Mouse (Mus musculus): ENCODE data around the gene Bcl11a. TPM values are rescaled to one million over a fixed set of nuclear protein-coding genes. Genes with fewer than 3 reads are reported as not detected.

Gene Bcl11a
- total RNA-seq, 2 experiments from 2014 or later = 0.67 to 0.83 TPM

- DNase-seq (ENCODE audit: low spot score in 2 of 2) = no peak
These were observed 51.7 kb downstream of the Bcl11a start for GRCm38 (mm10) chr11:24129358-24130185.

DNA sequence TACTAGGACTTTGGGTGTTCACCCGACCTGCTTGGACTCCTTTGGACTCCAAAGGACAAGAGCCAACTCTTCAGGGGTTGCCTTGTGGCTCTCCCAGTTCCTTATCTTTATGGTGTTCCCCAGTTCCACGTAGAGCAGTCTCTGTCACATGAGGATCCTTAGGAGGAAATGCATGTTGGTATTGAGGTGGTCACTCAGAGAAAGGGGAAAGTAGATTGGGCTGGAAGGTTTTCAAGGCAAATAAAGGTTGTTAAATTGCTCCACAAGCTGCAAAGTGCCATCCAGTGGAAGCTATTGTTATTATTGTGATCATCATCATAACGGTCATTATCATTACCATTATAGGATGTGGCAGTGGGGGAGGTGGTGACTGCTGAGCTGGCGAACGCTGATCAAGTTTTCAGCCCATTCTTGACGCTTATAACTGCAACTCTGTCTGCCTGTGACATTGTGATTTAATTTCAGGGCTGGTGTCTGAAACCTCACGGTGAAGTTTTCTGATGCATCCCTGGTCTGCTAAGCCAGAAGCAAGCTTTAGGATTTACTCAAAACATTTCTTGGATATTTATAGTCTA is 52.4 kb downstream of the Bcl11a start:
- DNase-seq (ENCODE audit: low spot score in 2 of 2) = no peak

GRCm38 (mm10) chr11:24131818-24132217 is 54.0 kb downstream of the Bcl11a start:
- DNase-seq (ENCODE audit: low spot score in 2 of 2) = no peak

DNA sequence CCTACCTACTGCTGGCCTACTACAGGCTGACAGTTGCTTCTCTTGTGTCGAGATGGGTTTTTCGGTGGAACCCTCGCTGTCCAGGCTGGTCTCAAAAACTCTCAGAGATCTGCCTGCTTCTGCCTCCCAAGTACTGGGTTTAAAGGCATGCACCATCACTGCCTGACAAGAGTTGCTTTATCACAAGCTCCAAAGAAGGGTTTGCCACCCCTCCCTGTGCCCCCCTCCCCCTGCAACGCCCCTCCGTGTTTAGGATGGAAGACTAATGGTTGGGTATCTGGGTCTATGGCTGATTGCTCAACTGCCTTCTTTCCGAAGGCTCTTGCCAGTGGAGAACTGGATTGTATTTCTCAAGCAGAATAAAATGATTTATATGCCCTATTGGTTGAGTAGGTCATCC is 54.5 kb downstream of the Bcl11a start:
- DNase-seq (ENCODE audit: low spot score in 2 of 2) = no peak

- DNase-seq (ENCODE audit: low spot score in 2 of 2) = no peak
These were observed 55.0 kb downstream of the Bcl11a start for GRCm38 (mm10) chr11:24132853-24133252.

DNA sequence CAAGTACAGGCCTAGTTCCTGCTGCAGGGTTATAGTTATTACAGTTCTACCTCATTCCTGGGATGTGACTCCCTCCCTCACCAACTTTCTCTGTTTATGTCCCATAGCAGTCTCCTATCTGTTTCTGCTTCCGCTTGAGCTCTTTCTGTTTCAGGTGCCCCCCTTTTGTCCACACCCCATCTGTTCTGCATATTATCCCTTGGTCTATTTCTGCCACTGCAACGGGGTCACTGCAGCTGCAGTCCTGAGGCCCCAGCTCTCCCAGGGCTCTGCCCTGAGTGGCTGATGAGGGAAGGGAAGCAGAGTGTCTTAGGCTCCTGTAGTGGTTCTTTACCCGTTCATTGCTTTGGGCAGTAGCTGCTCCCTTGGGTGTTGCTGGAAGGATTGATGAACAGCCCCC is 55.6 kb downstream of the Bcl11a start:
- DNase-seq (ENCODE audit: low spot score in 2 of 2) = no peak

- no peak for DNase-seq (ENCODE audit: low spot score in 2 of 2)
These were observed 56.1 kb downstream of the Bcl11a start for GRCm38 (mm10) chr11:24133928-24134327.

DNA sequence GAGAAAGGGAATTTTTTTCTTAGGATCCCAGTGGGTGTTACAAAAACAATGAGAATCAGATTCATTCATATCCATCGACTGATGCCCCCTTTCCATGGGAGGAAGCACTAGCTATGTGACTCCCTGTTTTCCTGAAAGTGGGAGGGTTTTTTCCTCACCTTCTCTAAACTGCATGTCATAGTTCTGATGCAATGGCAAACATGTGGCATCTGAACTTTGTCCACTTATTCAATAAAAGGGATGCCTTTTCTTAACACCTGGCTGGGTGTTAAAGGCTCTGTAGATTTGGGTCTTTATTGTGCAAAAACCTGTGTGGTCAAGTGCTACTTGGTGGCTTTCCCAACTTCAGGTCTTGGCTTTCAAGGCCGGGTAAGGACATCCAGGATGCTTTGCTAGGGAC is 57.4 kb downstream of the Bcl11a start:
- DNase-seq (ENCODE audit: low spot score in 2 of 2) = no peak

- no peak for DNase-seq (ENCODE audit: low spot score in 2 of 2)
These were observed 58.4 kb downstream of the Bcl11a start for GRCm38 (mm10) chr11:24136084-24136785.

DNA sequence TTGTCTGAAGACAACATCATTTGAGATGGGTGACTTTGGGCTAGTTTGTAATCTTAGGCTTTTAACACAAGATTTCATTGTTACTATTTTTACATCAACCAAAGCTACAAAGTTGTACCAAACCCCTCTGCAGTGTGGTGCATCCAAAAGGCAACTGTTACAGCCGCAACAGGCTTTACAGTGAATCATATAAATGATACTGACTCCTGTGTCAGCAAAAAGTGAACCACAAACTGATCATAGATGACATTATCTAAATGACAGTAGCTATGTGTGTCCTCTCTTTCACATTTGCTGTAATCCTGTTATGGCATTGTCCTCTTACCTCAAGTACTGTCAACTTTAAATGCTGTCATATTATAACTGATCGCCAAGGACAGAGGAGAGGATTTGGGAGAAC is 60.0 kb downstream of the Bcl11a start:
- DNase-seq (ENCODE audit: low spot score in 2 of 2) = no peak

- DNase-seq (ENCODE audit: low spot score in 2 of 2) = no peak
These were observed 60.9 kb downstream of the Bcl11a start for GRCm38 (mm10) chr11:24138600-24139375.

DNA sequence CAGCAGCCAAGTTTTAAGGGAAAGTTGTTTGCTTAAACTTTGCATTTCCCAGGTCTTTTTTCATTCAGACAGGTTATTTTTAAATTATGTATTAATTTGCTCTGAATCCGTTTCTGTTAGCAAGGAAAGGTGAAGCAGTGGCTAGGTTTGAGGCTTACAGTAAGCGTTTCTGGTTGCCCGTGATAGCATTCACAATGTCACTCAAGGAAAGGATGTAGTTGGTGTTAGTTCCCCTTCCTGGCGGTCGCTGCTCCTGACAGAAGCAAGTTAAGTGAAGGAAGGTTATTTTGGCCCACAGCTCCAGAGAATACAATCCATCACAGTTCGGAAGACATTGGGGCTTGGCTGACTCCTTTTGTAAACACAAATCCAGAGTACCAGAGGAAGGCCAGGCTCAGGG is 61.6 kb downstream of the Bcl11a start:
- no peak for DNase-seq (ENCODE audit: low spot score in 2 of 2)

- no peak for DNase-seq (ENCODE audit: low spot score in 2 of 2)
These were observed 62.1 kb downstream of the Bcl11a start for GRCm38 (mm10) chr11:24139952-24140351.

- no peak for DNase-seq (ENCODE audit: low spot score in 2 of 2)
These were observed 63.1 kb downstream of the Bcl11a start for GRCm38 (mm10) chr11:24140948-24141347.

DNA sequence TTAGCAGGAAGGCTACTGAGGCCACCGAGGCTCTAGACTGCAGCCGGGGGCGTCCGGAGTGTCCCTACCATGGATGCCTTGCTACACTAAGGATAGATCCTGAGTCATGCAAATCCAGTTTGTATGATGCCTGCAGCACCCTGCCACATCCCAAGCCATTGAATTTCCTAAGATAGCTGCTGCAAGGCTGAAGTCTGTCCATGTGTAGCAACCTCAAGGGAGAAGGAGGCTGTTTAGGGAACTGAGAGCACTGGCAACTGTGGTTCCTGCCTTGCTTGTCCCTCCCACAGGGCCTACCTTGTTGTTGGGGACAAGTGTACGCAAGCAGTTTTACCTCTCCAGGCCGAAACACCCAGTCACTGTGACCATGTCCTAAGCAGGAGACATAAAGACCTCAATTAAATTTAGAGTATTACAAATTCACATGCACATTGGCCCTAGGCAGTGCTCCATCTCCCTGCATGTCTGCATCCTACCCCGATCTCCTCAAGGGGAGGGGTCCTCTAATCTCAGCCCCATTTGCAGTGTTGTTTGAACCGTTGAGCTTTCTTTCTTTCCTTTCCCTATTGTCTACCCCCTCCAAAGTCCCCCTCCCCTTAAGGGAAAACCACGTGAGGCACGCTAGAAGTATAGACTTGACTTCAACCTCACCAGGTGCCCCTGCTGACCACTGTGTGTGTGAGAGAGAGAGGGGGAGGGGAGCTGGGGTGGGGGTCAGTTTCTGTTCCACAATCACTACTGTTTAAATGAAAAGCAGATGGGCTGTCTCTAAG is 63.8 kb downstream of the Bcl11a start:
- DNase-seq (ENCODE audit: low spot score in 2 of 2) = no peak

GRCm38 (mm10) chr11:24142316-24142715 is 64.5 kb downstream of the Bcl11a start:
- DNase-seq (ENCODE audit: low spot score in 2 of 2) = no peak

DNA sequence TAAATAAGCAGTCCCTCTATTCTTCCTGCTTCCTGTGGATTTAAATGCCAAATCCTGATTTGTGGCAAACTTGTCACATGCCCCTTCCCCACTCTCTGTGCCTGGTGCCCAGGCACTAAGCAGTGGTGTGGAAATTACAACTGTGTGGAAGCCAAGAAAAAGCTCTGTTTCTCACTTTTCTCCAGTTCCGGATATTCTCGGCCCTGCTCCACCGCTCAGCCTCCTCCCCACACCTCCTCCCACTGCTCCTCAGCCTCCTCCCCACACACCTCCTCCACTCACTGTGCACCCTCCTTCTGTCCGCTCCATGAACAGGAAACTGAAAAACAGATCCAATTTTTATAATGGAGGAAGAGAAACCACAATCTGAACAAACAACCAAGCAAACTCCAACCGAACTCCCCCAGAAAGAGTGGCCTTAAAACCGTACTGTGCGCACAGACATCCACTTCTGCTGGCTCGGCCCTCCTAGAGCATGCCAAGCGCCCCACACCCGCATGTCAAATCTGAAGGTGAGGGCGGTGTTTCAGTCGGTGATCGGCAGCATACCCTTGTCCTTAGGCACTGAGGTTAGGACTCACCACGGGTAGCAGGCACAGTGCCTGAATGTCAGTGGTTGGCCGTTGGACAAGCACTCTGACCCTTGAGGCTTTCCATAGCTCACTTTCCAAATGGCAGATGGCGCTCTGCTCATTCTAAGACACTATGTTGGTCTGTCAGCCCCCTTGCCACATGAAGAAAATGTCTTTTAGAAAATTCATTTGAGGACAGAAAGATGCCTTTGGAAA is 66.5 kb downstream of the Bcl11a start:
- DNase-seq (ENCODE audit: low spot score in 2 of 2) = no peak

- no peak for DNase-seq (ENCODE audit: low spot score in 2 of 2)
These were observed 68.2 kb downstream of the Bcl11a start for GRCm38 (mm10) chr11:24146034-24146433.

GRCm38 (mm10) chr11:24146437-24146836 is 68.6 kb downstream of the Bcl11a start:
- no peak for DNase-seq (ENCODE audit: low spot score in 2 of 2)

GRCm38 (mm10) chr11:24147698-24148097 is 69.8 kb downstream of the Bcl11a start:
- DNase-seq (ENCODE audit: low spot score in 2 of 2) = no peak
